Mouse (Mus musculus): ENCODE data around the gene Sh3bp5.

Sh3bp5 gene

DNA sequence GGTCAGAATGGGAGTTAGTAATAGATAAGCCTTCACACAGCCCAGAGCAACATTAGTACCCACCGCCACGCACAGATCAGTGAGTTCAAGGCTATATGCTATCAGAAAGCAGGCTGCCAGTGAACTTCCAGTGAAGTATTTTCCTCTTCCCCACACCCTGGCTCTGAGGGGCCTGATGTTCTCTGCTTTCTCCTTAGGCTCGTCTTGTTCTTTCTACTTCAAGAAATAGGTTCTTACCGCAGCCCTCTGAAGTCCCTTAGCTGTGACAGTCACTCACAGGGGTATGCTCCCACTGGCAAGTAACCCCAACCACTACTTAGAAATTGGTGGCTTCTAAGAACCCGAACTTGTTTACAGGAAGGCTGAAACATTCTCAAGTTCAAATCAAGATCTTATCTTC lies 2.8 kb downstream of the Sh3bp5 start:
- DNase-seq (ENCODE audit: low spot score): no peak

DNA sequence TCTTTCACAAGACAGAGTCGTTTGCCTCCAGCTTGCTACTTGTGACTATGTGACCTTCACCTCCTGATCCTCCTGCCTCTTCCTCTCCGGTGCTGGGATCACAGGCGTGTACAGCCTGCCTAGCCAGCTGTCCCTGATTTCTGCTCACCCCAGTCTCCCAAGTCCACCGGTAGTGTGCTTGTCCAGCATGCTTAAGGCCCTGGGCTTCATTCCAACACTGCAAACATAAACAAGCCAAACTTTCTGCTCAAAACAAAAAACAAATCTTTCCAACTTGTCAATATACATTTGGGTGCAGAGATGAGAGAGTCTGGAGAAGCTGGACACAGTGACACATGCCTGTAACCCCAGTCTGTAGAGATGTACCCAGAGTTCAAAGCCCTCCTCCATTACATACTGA lies 3.5 kb downstream of the Sh3bp5 start:
- no peak for DNase-seq (ENCODE audit: low spot score)

DNA sequence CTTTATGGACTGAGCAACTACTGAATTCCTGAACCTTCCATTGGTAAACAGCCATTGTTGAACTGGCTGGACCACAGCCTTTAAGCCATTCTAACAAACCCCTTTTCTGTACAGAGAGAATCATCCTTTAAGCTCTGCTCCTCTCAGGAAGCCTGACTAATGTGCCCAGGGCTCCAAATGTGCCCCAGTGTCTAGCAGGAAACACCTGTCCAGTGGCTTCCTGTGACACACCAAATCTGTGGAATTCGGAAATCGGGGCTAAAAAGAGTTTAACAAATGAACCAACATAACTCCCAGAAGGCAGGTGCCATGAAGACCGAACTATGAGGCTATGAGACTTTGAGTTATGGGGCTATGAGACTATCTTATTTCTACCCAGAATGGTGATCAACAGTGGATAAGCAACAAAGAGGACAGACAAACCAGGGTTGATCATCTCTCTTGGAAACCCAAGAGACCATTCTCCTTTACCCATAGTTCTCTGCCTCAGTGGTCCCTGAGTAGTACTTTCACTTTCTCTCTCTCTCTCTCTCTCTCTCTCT lies 4.0 kb downstream of the Sh3bp5 start:
- no peak for DNase-seq (ENCODE audit: low spot score)

- DNase-seq (ENCODE audit: low spot score): no peak
Measured at GRCm38 (mm10) chr14:31429004-31429395, 6.9 kb downstream of the Sh3bp5 start.

GRCm38 (mm10) chr14:31428211-31429003 lies 7.5 kb downstream of the Sh3bp5 start:
- peak; percentile 50 for DNase-seq (ENCODE audit: low spot score)

GRCm38 (mm10) chr14:31422961-31423791 lies 12.7 kb downstream of the Sh3bp5 start:
- DNase-seq (ENCODE audit: low spot score): no peak

DNA sequence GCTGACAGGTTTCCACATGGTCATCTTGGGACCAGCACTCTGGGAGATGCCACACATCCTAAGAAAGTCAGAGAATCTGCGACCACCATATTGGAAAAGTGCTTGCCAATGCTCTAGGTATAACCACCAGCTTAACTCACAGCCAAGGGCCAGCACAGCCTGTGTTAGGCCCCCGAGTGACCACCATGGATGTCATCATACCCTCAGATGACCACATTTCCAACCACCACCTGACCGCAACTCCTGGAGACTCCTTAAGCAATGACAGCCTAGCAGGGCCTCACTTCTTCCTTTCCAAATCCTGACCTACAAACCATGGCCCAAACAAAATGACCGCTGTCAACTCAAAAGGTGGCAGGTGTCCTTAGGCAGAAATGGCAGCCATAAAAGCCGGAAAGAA lies 13.5 kb downstream of the Sh3bp5 start:
- DNase-seq (ENCODE audit: low spot score): no peak

- no peak for DNase-seq (ENCODE audit: low spot score)
Measured at GRCm38 (mm10) chr14:31421509-31422295, 14.2 kb downstream of the Sh3bp5 start.

DNA sequence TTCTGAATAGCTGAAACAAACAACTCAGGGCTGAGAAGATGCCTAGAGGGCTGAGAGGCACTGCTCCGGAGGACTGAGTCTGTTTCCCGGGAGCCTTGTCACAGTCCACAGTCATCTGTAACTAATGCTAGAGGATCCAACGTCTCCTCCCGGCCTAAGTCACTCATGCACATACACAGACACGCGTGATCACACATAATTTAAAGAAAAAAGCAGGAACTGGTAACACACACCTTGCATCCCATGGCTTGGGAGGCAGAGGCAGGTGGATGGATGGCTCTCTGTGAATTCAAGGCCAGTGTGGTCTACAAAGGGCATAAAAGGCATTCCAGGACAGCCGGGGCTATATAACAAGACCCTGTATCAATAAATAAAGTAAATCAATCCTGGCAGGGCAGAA lies 14.9 kb downstream of the Sh3bp5 start:
- no peak for DNase-seq (ENCODE audit: low spot score)

GRCm38 (mm10) chr14:31420562-31420961 lies 15.3 kb downstream of the Sh3bp5 start:
- no peak for DNase-seq (ENCODE audit: low spot score)

GRCm38 (mm10) chr14:31420135-31420534 lies 15.7 kb downstream of the Sh3bp5 start:
- no peak for DNase-seq (ENCODE audit: low spot score)

- no peak for DNase-seq (ENCODE audit: low spot score)
Measured at GRCm38 (mm10) chr14:31419279-31419678, 16.6 kb downstream of the Sh3bp5 start.

GRCm38 (mm10) chr14:31416835-31417549 lies 18.9 kb downstream of the Sh3bp5 start:
- no peak for DNase-seq (ENCODE audit: low spot score)

- no peak for DNase-seq (ENCODE audit: low spot score)
Measured at GRCm38 (mm10) chr14:31416411-31416810, 19.5 kb downstream of the Sh3bp5 start.

GRCm38 (mm10) chr14:31414967-31415376 lies 20.9 kb downstream of the Sh3bp5 start:
- no peak for DNase-seq (ENCODE audit: low spot score)

DNA sequence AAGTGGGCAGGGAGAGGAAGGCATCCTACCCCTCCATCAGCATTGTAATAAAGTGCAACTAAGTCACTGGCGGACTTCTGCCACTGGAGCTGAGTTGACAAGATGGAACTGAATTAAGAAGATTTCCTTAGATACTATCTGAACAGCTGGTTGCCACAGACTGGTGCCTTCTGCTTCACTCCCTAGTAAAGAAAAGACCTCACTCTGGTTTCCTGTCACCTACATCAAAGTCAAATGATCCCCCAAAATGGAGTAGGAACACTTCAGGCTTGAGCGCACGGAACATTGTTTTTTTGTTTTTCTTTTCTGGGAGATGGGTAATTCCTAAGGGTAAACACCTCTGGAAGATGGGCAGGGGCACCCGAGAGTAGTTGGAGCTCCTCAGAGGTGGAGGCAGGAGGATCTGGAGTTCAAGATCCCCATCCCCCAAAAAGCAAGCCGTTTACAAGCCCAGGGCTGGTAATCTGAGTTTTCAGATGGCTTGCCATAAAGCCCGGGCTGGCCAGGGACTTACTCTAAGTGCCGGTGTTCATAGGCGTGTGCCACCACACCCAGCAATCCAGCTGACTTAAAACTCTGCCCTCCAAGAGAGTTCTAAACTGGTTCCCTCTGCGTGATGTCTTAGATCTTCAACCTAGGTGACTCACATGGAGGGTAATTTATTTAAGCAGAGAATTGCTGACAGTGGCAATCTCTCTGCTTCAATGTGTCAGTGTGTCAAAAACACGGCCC lies 21.5 kb downstream of the Sh3bp5 start:
- no peak for DNase-seq (ENCODE audit: low spot score)

DNA sequence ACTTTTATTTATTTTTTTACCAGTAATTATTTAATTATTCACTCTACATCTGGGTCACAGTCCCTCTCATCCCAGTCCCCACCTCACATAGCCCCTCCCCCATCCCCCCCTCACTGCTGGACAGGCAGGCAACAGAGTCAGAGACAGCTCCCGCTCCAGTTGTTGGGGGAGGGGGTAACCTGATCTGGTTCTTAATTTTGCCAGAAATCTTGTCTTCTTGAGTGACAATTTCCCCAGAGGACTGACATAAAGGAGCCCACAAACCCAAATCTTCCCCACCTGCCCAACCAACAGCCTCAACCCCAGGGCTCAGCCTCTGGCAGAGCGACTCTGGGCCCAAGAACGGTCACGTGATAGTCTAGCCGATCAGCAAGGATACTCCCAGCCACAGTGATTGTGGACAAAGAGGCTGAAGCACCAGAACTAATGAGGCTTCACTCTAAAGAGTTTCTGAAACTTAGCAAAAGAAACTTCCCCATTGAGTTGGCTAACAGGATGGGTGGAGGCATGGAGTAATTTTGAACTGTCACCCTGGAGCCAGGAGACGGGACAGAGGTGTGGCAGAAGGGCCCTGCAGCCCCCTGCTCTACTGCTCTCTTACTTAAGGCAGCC lies 22.3 kb downstream of the Sh3bp5 start:
- DNase-seq (ENCODE audit: low spot score): no peak

DNA sequence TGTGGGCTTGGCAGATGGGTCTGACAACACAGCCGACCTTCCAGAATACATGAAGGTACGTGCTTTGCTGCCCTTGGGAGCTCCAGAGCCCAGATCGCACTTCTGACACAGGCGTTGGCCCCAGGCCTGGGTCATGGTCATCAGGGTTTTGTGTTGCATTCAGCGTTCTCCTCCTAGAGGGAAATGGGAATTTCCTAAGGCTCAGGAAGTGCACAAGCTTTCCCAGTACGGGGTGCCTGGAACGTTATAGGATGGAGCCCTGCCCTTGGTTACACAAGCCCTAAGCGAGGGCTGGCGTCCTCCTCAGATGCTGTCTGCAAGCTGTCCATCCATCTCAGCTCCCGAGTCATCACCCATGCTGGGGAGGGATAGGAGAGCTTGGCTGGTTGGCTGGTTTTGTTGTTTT lies 23.2 kb downstream of the Sh3bp5 start:
- no peak for DNase-seq (ENCODE audit: low spot score)

DNA sequence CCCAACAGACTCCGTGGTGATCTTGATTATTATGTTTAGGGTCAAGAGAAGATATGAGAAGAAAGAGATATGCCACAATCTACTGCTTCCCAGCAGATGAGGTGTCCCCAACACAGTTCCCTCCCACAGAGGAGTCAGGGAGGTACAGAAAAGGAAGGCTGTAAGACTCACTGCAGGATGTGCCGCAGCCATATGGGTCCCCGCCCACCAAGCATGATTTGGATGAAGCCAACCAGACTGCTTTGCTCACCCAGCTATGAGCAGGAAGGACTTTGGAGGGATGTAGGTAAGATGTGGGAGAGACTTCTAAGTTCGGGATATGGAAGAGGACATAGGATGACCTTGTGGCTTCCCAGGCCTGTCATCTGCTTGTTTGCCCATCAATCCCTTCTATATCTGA lies 25.1 kb downstream of the Sh3bp5 start:
- no peak for DNase-seq (ENCODE audit: low spot score)

DNA sequence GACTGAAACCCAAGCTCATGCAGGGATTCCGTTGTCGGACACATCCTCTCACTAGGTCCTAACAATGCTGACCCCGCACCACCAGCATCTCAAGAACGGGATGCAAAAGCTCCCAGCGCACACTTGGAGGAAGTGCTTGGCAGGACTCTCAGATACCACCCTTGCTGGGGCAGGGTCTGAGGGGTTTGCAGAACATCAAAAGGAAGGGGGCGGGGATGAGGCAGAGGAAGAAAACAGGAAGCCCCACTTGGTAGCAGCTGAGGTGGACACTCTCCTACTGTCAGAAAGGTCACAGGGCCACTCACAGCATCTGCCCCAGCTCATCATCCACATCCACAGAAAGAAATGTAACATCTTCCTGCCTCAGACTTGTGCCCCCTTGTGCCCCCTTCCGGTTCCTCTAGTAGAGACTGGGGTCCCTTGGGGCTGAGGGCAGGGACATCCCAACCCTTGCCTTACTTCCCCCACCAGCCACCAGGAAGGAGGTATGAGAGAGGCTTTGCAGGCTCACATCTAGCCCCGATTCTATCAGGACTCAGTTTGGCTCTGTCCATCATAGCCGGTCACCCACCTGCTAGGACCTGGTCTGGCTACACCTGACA lies 25.7 kb downstream of the Sh3bp5 start:
- DNase-seq (ENCODE audit: low spot score): no peak

All from urinary bladder, postnatal 25 days (tissue).